Mouse (Mus musculus) limb, embryonic 12.5 days (tissue): ENCODE measurements around the gene Ccdc62. TPM values are rescaled to one million over a fixed set of nuclear protein-coding genes. Genes with fewer than 3 reads are reported as not detected.

ENCODE experiments used
- ATAC-seq: fragments of 200-750 bp; cut with Nextera tagmentation; 2 replicates; pipeline ENCODE4 v1.8.0; 2017; ENCODE audit warnings: low read depth, moderate TSS enrichment; ENCODE audit not compliant: insufficient number of reproducible peaks, insufficient read depth, low FRiP score, low TSS enrichment
- H3K27ac ChIP-seq: fragments of 300-500 bp; sonication (generic); 2 replicates; pipeline ENCODE4 v1.5.1; 2016; ENCODE audit warnings: mild to moderate bottlenecking, moderate library complexity
- H3K27me3 ChIP-seq: fragments of 300-500 bp; sonication (generic); 2 replicates; pipeline ENCODE4 v1.6.1; 2016; ENCODE audit warnings: mild to moderate bottlenecking, moderate library complexity
- H3K36me3 ChIP-seq: fragments of 300-500 bp; sonication (generic); 2 replicates; pipeline ENCODE4 v1.6.1; 2016; ENCODE audit warnings: mild to moderate bottlenecking, moderate library complexity
- H3K4me1 ChIP-seq: fragments of 300-500 bp; sonication (generic); replicated peaks from 2 replicates; pipeline ENCODE4 v1.6.1; 2016
- H3K4me2 ChIP-seq: fragments of 300-500 bp; sonication (generic); 2 replicates; pipeline ENCODE4 v1.6.1; 2016; ENCODE audit warnings: mild to moderate bottlenecking, moderate library complexity
- H3K4me3 ChIP-seq: fragments of 300-500 bp; sonication (generic); replicated peaks from 2 replicates; pipeline ENCODE4 v1.5.1; 2016; ENCODE audit warnings: mild to moderate bottlenecking
- H3K9ac ChIP-seq: fragments of 300-500 bp; sonication (generic); replicated peaks from 2 replicates; pipeline ENCODE4 v1.6.1; 2016; ENCODE audit warnings: mild to moderate bottlenecking, moderate library complexity
- H3K9me3 ChIP-seq: fragments of 300-500 bp; sonication (generic); 2 replicates; pipeline ENCODE4 v1.6.1; 2016; ENCODE audit warnings: mild to moderate bottlenecking, moderate library complexity
- WGBS: fragments of 180-500 bp; shearing (Covaris S2); methylation state at CpG from one replicate; pipeline ENCODE4 v1.1.7; 2016; 5-methylcytosine and 5-hydroxymethylcytosine counted together
- microRNA-seq: library from miRNA; unstranded; fragments of <30 nt; microRNA quantifications from one replicate; pipeline ENCODE4, GENCODE M21; 2017
- polyA plus RNA-seq: library from polyadenylated mRNA; unstranded; fragments of >200 nt; fragmentation: Nextera tagmentation; extraction: Ambion mirVana; gene quantifications from 2 replicates; pipeline ENCODE4 v1.2.1, GENCODE M21; 2016

Gene Ccdc62
- polyA plus RNA-seq, 1 experiment from 2014 or later, result 5.9 TPM

- Histone ChIP-seq H3K4me3 (no peak overlapping the region), H3K36me3 (peaks cover 22% of the 10 kb centered on the region), H3K27ac (0 out of 2 replicates have a peak overlapping the region, but pooled peaks have one; percentile 4), H3K4me2 (0 out of 2 replicates have a peak overlapping the region, but pooled peaks have one; percentile 2), H3K9ac (no peak overlapping the region), H3K27me3 (no peaks in the 10 kb centered on the region), H3K4me1 (peaks cover 59% of the 10 kb centered on the region), H3K9me3 (no peaks in the 10 kb centered on the region)
- ATAC-seq, result no peak
- 93% methylated on average over 16 of the region's 16 CpGs for WGBS
These were observed 83.3 kb downstream of the Ccdc62 start for GRCm38 (mm10) chr5:124013747-124014146.

DNA sequence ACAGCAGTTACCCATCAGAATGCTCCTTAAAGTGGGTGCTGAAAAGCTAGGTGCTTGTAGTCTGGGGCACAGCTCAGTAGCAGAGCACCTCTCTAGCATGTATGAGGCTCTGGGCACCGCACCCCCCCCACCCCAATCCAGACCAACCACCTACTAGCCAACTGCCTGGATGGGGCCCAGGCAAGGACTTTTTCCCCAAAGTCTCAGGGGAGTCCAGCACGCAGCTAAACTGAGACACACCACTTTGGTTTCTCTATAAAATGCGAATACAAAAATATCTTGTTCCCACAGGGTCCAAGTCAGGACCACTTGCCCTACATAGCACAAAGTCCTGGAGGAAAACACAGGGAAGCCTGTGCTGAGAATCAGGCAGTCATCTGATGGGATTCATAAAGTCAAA, 83.7 kb downstream of the Ccdc62 start:
- H3K36me3 ChIP-seq, result peaks cover 19% of the 10 kb centered on the region
- H3K27ac ChIP-seq, result 0 out of 2 replicates have a peak overlapping the region, but pooled peaks have one; percentile 4
- peaks cover 59% of the 10 kb centered on the region for H3K4me1 ChIP-seq
- ATAC-seq, result no peak
- 0 out of 2 replicates have a peak overlapping the region, but pooled peaks have one; percentile 2 for H3K4me2 ChIP-seq
- H3K27me3 ChIP-seq, result no peaks in the 10 kb centered on the region
- H3K9me3 ChIP-seq, result no peaks in the 10 kb centered on the region
- no peak overlapping the region for H3K4me3 ChIP-seq
- WGBS, result 78% methylated on average over 3 of the region's 3 CpGs
- H3K9ac ChIP-seq, result no peak overlapping the region

DNA sequence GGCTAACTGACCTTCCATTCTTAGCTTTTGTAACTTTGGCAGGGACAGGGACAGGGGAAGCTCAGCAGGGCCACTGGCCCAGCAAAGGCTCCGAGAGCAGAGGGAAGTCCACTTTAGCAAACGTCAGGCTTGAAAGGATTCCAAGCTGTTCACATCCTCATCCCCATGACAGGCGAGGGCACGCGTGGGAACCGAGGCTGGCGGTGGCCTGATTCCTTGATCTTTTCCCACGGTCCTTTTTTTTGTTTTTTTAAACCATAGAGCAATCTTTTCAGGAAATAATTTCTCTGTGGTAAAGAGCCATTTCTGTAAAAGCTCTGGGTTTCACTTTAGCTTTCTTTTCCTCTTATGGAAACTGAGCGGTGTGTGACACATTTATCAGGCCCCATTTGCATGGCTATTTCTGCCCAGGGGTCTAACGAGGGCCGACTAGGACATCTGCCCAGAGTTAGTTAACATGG, 84.3 kb downstream of the Ccdc62 start:
- peaks cover 59% of the 10 kb centered on the region for H3K4me1 ChIP-seq
- ATAC-seq, result no peak
- H3K27me3 ChIP-seq, result no peaks in the 10 kb centered on the region
- WGBS, result 43% methylated on average over 11 of the region's 11 CpGs
- no peak overlapping the region for H3K9ac ChIP-seq
- no peak overlapping the region for H3K4me3 ChIP-seq
- 0 out of 2 replicates have a peak overlapping the region, but pooled peaks have one; percentile 56 for H3K27ac ChIP-seq
- peaks cover 13% of the 10 kb centered on the region for H3K36me3 ChIP-seq
- no peak overlapping the region for H3K4me2 ChIP-seq
- H3K9me3 ChIP-seq, result no peaks in the 10 kb centered on the region

DNA sequence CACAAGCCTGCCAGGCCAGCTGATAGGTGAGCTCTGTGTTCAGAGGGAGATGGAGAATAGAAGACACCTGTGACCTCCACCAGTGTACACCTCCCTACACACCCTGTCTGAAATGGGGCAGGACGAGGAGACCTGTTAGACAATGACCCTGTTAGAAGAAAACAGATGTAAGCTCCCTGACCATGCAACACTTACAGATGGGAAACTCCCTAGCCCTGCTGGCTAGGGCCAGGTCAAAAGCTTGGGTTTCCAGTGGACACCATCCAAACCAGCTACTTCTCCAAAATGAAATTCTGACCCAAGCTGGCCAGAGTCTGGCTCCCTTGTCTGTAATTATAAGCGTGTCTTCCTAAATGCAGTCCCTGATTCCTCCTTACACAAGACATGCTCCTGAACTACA, 85.2 kb downstream of the Ccdc62 start:
- Histone ChIP-seq H3K4me3 (no peak overlapping the region), H3K27ac (no peak overlapping the region), H3K4me2 (no peak overlapping the region), H3K4me1 (peaks cover 54% of the 10 kb centered on the region), H3K9me3 (no peaks in the 10 kb centered on the region), H3K27me3 (no peaks in the 10 kb centered on the region), H3K9ac (no peak overlapping the region), H3K36me3 (0 out of 2 replicates have a peak, but pooled peaks cover 9% of the 10 kb centered on the region)
- no peak for ATAC-seq
- 82% methylated on average over 2 of the region's 2 CpGs for WGBS

- H3K4me1 ChIP-seq, result peaks cover 48% of the 10 kb centered on the region
- ATAC-seq, result no peak
These were observed 85.9 kb downstream of the Ccdc62 start for GRCm38 (mm10) chr5:124016291-124016821.

DNA sequence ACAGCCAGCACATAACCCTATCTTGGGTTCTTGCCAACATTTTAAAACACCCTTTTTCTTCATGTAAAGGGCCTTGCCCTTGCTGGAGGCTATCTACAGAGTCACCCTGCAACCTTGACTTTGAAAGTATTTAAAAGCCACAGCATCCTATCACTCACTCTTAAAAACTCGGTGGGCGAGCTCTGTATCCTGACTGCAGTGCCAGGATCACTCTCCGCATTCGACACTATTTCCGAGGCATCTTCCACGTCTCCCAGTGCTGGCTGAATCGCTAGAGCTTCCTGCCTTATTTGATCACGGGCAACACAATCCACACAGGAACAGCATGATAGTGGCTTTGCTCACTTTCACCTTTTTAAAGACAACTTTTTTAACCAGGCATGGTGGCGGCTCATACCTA, 87.5 kb downstream of the Ccdc62 start:
- H3K4me3 ChIP-seq, result no peak overlapping the region
- H3K27me3 ChIP-seq, result no peaks in the 10 kb centered on the region
- ATAC-seq, result no peak
- H3K9me3 ChIP-seq, result no peaks in the 10 kb centered on the region
- H3K9ac ChIP-seq, result no peak overlapping the region
- WGBS, result 88% methylated on average over 9 of the region's 9 CpGs
- H3K4me1 ChIP-seq, result peaks cover 32% of the 10 kb centered on the region
- no peak overlapping the region for H3K4me2 ChIP-seq
- peaks cover 20% of the 10 kb centered on the region for H3K36me3 ChIP-seq
- H3K27ac ChIP-seq, result no peak overlapping the region

More at GRCm38 (mm10) chr5:124016291-124016821, 85.9 kb downstream of the Ccdc62 start:
- 87% methylated on average over 7 of the region's 7 CpGs for WGBS
- H3K27me3 ChIP-seq, result no peaks in the 10 kb centered on the region
- H3K4me2 ChIP-seq, result no peak overlapping the region
- H3K36me3 ChIP-seq, result peaks cover 15% of the 10 kb centered on the region
- H3K9me3 ChIP-seq, result no peaks in the 10 kb centered on the region
- H3K9ac ChIP-seq, result no peak overlapping the region
- no peak overlapping the region for H3K27ac ChIP-seq
- no peak overlapping the region for H3K4me3 ChIP-seq

- no peaks in the 10 kb centered on the region for H3K9me3 ChIP-seq
- H3K4me1 ChIP-seq, result peaks cover 27% of the 10 kb centered on the region
- H3K36me3 ChIP-seq, result peaks cover 20% of the 10 kb centered on the region
- H3K27ac ChIP-seq, result no peak overlapping the region
- H3K4me3 ChIP-seq, result no peak overlapping the region
- H3K4me2 ChIP-seq, result no peak overlapping the region
- H3K9ac ChIP-seq, result no peak overlapping the region
- no peaks in the 10 kb centered on the region for H3K27me3 ChIP-seq
- no peak for ATAC-seq
- 78% methylated on average over 9 of the region's 9 CpGs for WGBS
These were observed 88.2 kb downstream of the Ccdc62 start for GRCm38 (mm10) chr5:124018651-124019050.

Small RNA genes within 50 kb of the gene (microRNA-seq; reads per million reads assigned to microRNA genes)
- gene Mir7032, result not detected

Other genes with a start within 250 kb of the Ccdc62 start
- gene Clip1, start 246.1 kb upstream of the Ccdc62 start, polyA plus RNA-seq, result 51.7 and 51.9 TPM in 2 replicates
- 104 and 105 TPM in 2 replicates for gene Zcchc8, start 209.6 kb upstream of the Ccdc62 start, polyA plus RNA-seq
- 163 and 175 TPM in 2 replicates for gene Rsrc2, start 181.3 kb upstream of the Ccdc62 start, polyA plus RNA-seq
- gene Kntc1, start 181.0 kb upstream of the Ccdc62 start, polyA plus RNA-seq, result 48.1 and 51.5 TPM in 2 replicates
- 0.10 and 0.18 TPM in 2 replicates for gene Hcar2, start 65.2 kb upstream of the Ccdc62 start, polyA plus RNA-seq
- gene Hcar1, start 50.7 kb upstream of the Ccdc62 start, polyA plus RNA-seq, result 0.22 TPM in 1 of 2 replicates, not detected in the other
- gene Denr, start 23.5 kb upstream of the Ccdc62 start, polyA plus RNA-seq, result 162 and 184 TPM in 2 replicates
- 1.8 and 2.1 TPM in 2 replicates for gene Gm43518, start 3.3 kb upstream of the Ccdc62 start, polyA plus RNA-seq
- 7.9 and 9.9 TPM in 2 replicates for gene Hip1r, start 42.9 kb downstream of the Ccdc62 start, polyA plus RNA-seq
- gene Vps37b, start 101.6 kb downstream of the Ccdc62 start, polyA plus RNA-seq, result 40.7 and 41.6 TPM in 2 replicates
- gene Abcb9, start 165.1 kb downstream of the Ccdc62 start, polyA plus RNA-seq, result 0.66 and 1.5 TPM in 2 replicates
- gene Ogfod2, start 181.6 kb downstream of the Ccdc62 start, polyA plus RNA-seq, result 13.9 and 18.5 TPM in 2 replicates
- gene Arl6ip4, start 185.4 kb downstream of the Ccdc62 start, polyA plus RNA-seq, result 117 and 127 TPM in 2 replicates